Mouse (Mus musculus) lung, postnatal 4 days (tissue): Measurements from ENCODE around the gene Spsb2.
A peak's percentile ranks its signal among the peaks of the same experiment; 100 is the strongest.
"Not testable (repeated sequence)": the region's sequence is repeated elsewhere in the genome, so short reads cannot be mapped to it uniquely, and the experiment has no call there.

ENCODE experiments used
- DNase-seq, 2 experiments: peaks; one replicate each; pipeline ENCODE4 v3.0.0; 2021

Gene Spsb2

DNA sequence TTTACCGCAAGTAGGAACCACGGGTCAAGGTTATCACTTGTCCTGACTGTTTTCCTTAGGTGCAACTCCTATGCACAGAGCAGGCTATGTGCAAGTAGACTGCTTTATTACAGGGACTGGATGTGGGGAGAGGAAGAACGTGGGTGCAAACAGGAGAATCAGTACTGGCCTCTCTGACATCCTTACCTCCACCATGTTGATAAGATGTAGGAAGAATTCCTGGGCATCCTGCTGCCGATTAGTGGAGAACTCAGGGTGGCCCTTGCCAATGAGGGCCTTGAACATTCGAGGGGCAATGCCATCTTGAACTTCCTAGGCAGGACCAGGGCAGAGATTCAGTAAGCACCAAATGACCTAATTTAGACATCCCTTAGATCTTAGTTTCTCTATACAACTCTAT, 12.4 kb downstream of the Spsb2 start:
- DNase-seq: peak in 1 of 2 experiments; percentile 9

DNA sequence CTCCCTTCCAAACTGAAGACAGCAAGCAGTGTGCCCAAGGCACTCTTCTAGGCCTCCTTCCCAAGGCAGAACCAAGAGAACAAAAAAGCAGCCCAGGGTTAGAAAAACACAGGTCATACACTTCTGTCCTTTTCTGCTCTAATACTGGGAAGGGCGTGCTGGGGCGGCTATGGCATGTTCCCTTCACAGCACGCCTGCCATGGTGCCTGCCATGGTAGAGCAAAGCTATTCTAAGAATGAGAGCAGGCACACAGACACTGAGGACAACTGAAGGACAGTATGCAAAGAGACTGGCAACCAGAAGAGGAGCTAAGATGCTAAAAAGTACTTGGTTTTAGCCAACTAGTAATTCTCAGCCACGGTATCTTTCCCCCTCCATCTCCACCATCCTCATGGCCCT, 13.6 kb downstream of the Spsb2 start:
- no peak for DNase-seq

- DNase-seq: peak; percentile 49 to 72
These were observed 19.7 kb downstream of the Spsb2 start for GRCm38 (mm10) chr6:124828101-124828592.

DNA sequence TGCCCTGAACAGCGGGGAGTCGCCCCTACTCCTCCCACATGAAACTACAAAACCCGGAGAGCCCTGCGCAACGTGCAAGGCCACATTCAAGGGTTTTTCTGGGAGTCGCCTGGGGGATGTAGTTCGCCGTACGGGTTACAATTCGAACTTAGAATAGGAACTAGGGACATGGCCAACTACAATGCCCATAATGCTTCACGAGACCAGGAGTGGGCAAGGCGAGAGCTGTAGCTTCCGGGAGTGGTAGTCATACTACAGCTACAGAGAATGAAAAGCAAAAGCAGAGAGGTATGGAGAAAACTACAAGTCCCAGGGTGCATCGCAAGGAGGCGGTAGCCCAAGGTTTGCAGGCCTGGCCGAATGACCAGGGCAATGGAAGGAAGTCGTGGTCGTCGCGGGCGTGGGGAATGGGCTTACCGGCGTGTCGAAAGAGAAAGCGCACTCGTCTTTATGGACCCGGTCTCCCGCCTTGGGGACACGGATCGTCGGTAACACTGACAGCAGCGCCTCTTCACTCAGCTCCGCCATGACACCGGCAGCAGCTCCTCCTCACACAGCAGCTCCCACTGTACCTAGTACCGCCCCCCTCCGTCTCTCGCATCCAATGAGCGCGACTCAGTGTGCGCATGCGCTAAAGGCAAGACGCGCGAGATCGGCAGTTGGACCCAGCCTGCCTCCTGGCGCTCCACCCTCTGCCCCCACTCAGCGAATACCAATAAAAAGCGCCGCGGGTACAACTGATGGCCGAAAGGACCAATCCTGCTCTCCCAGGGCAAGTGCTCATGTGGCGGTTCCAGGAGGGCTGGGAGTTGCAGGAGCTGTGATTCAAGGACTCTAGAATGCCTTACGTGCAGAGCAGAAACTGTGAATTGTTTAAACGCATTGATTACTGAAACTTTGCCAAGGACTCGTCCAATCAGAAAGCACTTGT, 20.7 kb downstream of the Spsb2 start, which contains the start of the genes Usp5 and Cdca3:
TSS of gene Usp5 (minus strand) at position 617 of the 931 bp plus-strand sequence.
TSS of gene Cdca3 (plus strand) at position 680 of the 931 bp plus-strand sequence.
- peak; percentile 99 to 100 for DNase-seq

- DNase-seq: peak; percentile 94 to 95
These were observed 21.6 kb downstream of the Spsb2 start for GRCm38 (mm10) chr6:124829799-124830700.

GRCm38 (mm10) chr6:124831199-124831598, 22.7 kb downstream of the Spsb2 start:
- not testable (repeated sequence) for DNase-seq

DNA sequence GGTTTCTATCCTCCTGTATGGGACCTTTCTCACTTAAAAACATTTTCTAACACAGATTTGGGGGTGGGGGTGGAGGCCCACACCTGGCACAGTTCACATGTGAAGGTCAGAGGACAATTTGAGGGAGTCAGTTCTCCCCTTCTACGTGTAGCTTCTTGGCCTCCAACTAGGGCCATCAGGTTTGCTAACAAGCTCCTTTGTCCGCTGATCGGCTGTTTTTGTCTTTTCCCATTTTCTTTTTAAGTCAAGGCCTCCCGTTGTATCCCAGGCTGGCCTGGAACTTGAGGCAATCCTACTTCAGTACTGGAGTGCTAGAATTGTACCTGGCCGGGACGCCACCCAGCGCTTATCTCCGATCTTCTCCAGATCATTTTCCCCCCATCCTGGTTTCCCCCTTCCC, 23.2 kb downstream of the Spsb2 start:
- DNase-seq: no peak

- no peak for DNase-seq
These were observed 26.1 kb downstream of the Spsb2 start for GRCm38 (mm10) chr6:124834512-124835081.

GRCm38 (mm10) chr6:124835531-124835930, 27.1 kb downstream of the Spsb2 start:
- peak in 1 of 2 experiments; percentile 73 for DNase-seq

DNA sequence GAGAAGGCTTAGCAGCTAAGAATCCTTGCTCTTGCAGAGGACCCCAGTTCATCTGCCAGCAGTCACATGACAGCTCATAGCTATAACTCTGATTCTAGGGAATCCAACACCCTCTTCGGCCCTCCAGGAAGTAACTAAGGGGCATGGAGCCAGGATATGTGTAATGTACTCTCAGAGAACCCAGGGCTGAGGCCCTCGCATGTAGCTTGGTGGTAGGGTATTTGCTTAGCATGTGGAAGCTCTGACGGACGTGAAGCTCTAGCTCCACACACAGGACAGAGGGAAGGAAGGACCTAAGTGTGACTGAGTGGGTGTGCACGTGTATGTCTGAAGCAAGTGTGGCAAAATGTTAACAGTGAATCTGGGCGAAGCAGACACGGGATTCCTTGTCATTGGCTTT, 27.9 kb downstream of the Spsb2 start:
- DNase-seq: peak in 1 of 2 experiments; percentile 41

DNA sequence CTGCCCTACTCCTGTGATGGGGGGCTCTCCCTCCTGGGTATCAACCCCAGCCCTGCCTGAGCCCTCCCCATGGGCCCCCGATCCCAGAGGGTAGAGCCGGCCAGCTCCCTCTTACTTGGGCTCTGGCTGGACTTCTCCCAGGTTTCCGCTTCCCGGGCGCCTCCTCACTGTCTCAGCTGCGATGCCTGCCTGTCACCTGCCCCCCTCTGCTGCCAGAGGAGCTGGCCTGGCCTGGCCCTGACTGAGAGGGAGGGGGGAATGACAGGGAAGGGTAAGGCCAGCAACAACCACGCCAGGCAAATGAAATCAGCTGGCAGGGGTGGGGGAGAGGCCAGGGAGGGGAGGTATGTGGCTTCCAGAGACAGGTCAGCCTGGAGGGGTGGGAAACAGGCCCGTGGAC, 31.3 kb downstream of the Spsb2 start:
- no peak for DNase-seq

DNA sequence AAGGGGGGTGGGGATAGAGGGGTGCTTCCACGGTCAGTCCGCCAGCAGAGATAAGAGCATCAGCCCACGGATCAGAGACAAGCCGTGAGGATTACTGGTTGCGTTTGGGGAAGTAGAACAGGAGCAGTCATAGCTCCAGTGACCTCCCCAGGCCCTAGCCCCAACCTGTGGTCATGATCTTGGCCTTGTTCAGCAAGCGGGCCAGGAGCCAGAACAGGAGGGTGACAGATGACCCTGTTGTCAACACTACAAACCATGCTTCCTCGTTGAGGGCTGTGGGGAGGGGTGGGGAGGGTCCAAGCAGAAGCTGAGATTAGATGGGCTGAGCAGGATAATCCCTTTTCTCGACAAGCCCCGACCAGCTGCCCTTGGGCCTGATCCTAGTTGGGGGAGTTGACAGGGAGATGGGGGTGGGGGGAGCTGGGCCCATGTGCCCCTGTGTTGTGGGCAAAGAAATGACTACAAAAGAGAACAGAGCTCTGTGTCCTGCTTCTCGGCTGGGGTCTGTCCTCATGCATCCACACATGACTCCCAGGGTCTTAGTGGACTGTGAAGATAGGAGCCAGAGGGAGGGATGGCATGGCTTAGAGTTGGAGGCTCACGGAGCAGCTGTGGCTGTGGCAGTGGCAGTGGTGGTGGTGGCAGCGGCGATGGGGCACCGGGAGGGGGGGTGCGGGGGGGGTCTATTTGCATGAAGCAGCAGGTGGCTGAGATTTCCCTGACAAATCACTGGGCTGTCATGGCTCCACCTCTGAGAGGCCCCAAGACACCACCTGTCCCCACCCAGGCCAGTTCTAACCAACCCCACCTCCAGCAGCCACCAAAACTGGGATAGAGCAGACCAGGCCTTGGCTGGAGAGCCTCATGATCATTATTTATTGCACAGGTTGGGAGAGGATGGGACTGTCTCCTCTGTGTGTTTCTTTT, 32.0 kb downstream of the Spsb2 start, which contains the start of gene Gnb3:
TSS of gene Gnb3 (minus strand) at position 35 of the 927 bp plus-strand sequence.
- DNase-seq: no peak

DNA sequence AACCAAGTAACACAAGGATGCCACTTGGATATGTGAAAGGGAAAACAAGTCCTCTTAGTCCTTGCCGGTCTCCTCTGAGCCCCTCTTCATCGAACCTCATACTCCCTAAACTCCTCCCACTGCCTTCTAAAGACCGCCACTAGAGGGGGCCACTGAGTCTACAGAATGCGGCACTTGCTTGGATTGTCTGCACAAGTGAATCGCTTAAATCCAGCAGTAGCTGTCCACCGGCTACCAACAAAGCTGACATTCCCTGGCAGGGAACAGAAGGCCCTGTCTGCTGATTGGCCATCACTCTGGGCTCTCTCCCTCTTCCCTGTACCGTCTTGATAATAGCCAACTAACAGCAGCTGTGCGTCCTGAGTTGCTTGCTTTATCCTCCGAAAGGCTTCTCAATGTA, 38.8 kb downstream of the Spsb2 start:
- DNase-seq: peak; percentile 87 to 94

DNA sequence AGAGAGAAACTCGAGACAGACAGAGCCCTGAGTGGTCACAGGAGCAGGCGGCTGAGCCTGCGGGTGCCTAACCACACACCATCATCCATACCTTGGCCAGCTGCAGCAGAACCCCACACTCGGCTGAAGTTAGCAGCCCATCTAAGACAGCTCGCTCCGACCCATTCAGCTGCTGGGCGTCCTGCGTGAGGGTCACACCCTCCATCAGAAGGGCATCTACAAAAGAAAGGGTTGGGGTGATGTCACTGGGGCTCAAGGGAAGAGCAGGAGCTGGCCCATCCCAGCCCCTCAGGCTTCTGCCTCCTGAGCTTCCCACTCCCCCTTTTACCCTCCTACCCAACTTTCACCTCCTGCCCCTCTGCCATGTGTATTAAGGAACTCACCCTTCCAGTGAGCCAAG, 42.1 kb downstream of the Spsb2 start:
- no peak for DNase-seq

DNA sequence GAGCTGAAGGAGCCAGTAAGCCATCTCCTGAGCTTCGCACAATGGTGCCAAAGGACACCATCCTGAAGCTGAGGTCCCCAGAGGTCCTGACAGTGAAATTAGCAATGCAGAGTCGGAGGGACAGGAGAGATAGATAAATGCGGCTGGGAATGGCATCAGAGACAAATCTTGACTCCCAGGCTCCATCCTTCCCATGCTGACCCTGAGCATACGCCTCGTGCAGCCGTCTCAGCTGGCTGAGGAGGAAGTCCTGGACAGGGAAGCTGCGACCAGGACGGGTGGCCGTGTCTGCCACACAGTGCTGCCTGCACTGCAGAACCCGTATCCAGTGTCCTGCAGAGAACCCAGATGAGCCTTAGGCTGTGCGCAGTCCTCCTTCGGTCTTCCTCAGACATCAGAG, 46.2 kb downstream of the Spsb2 start:
- no peak for DNase-seq

- no peak for DNase-seq
These were observed 47.9 kb downstream of the Spsb2 start for GRCm38 (mm10) chr6:124856321-124856720.

DNA sequence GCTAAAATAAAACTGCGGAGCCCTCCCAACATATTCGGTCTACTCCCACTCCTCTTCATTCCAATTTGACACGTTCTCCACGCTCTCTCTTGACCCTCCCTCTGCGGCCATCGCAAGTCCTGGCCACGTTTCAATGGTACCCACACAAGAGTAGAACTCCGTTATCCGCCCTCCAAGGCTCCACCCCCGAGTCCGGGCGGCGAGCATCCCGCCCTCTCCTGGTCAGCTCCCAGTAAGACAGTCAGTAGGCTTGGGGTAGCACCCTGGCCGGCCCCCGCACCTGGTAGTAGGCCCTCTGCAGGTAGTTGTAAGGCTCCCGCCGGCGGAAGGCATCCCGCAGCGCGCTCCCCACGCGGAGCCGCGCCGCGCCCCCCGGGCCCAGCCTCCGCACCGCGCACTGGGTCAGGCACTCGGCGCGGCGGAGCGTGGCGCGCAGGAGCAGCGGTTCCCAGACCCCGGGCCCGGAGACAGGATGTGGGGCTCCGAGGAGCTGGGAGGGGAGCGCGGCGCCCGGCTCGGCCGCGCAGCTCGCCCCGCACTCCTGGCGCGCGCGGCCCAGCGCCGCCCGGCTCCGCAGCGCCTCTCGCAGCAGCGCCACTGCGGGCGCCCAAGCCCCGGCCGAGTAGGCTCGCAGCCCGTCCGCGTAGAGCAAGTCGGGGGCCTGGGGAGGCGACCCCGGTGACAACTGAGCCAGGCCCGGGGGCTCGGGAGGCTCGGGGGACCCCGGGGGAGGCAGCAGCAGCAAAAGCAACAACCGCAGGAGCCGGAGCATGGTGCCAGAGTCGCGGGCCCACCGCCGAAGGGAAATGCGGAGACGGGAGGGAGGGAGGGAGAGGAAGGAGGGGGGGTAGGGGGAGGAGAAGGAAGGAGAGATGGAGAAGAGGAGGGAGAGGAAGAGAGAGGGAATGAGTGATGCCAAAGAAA, 48.7 kb downstream of the Spsb2 start, which contains the start of gene P3h3:
TSS of gene P3h3 (minus strand) at position 837 of the 924 bp plus-strand sequence.
- peak; percentile 87 to 88 for DNase-seq

DNA sequence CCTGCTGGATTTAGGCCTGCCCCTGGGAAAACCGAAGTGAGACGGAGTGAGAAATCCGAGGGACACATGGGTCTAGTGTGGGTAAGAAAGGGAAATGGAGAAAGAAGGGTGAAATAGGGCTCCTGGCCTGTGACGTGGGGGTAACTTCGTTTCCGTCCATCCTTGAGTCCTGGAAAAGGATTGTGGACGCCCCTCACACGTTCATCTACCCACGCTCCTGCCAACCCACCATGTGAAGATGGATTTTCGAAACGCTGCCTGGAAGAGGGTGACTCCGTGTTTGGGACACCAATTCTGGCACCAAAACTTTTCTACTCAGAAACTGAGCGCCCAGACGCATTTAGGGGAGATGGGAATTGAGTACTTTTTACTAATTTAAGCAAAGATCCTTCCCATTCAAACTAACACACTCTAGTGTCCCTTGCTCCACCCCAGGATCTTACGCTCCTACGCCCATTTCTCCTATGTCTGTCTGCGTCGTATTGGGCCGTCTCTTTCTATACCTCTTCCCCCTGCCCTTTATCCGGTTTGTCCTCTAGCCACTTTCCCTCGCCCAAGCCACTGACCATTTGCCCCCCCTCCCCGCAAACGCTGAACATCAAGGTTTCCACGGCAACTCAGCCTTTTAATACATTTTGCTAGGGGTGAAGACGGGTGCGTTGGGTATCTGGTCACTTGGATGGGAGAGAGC, 49.5 kb downstream of the Spsb2 start:
- DNase-seq: no peak

GRCm38 (mm10) chr6:124858561-124859318, 50.3 kb downstream of the Spsb2 start:
- no peak for DNase-seq
